Mouse (Mus musculus) natural killer cell, adult 2 months (primary cell): ENCODE results near the gene Mybphl.

Source experiments
- DNase-seq, 2 experiments: peaks; one replicate each; pipeline ENCODE4 v3.0.0; 2022; ENCODE audit warnings: low spot score in 2 of 2

Gene Mybphl

GRCm38 (mm10) chr3:108364270-108364995 lies at the start of gene Mybphl:
Gene Mybphl (plus strand): TSS chr3:108364911.
- DNase-seq = no peak

- no peak for DNase-seq
Measured at GRCm38 (mm10) chr3:108318517-108318916, 46.2 kb upstream of the Mybphl start.

- DNase-seq = no peak
Measured at GRCm38 (mm10) chr3:108321671-108322070, 43.0 kb upstream of the Mybphl start.

GRCm38 (mm10) chr3:108322136-108322535 lies 42.6 kb upstream of the Mybphl start:
- DNase-seq = no peak

- no peak for DNase-seq
Measured at GRCm38 (mm10) chr3:108322962-108323361, 41.7 kb upstream of the Mybphl start.

GRCm38 (mm10) chr3:108324837-108325236 lies 39.9 kb upstream of the Mybphl start:
- no peak for DNase-seq

GRCm38 (mm10) chr3:108325521-108325920 lies 39.2 kb upstream of the Mybphl start:
- no peak for DNase-seq

GRCm38 (mm10) chr3:108327275-108327674 lies 37.4 kb upstream of the Mybphl start:
- no peak for DNase-seq

- no peak for DNase-seq
Measured at GRCm38 (mm10) chr3:108327916-108328315, 36.8 kb upstream of the Mybphl start.

GRCm38 (mm10) chr3:108328441-108328841 lies 36.3 kb upstream of the Mybphl start:
- no peak for DNase-seq

- DNase-seq = no peak
Measured at GRCm38 (mm10) chr3:108330812-108331211, 33.9 kb upstream of the Mybphl start.

- no peak for DNase-seq
Measured at GRCm38 (mm10) chr3:108336878-108337277, 27.8 kb upstream of the Mybphl start.

GRCm38 (mm10) chr3:108341040-108341439 lies 23.7 kb upstream of the Mybphl start:
- no peak for DNase-seq

- DNase-seq = no peak
Measured at GRCm38 (mm10) chr3:108342185-108342584, 22.5 kb upstream of the Mybphl start.

- no peak for DNase-seq
Measured at GRCm38 (mm10) chr3:108345855-108346254, 18.9 kb upstream of the Mybphl start.

- no peak for DNase-seq
Measured at GRCm38 (mm10) chr3:108348376-108348775, 16.3 kb upstream of the Mybphl start.

GRCm38 (mm10) chr3:108355245-108355644 lies 9.5 kb upstream of the Mybphl start:
- no peak for DNase-seq

GRCm38 (mm10) chr3:108357051-108357450 lies 7.7 kb upstream of the Mybphl start:
- DNase-seq = no peak

GRCm38 (mm10) chr3:108358445-108358844 lies 6.3 kb upstream of the Mybphl start:
- DNase-seq = no peak

GRCm38 (mm10) chr3:108360894-108361293 lies 3.8 kb upstream of the Mybphl start:
- DNase-seq = no peak

GRCm38 (mm10) chr3:108363626-108364025 lies 1.1 kb upstream of the Mybphl start:
- DNase-seq = no peak

- DNase-seq = no peak
Measured at GRCm38 (mm10) chr3:108367173-108367572, 2.5 kb downstream of the Mybphl start.

GRCm38 (mm10) chr3:108367828-108368227 lies 3.1 kb downstream of the Mybphl start:
- no peak for DNase-seq

GRCm38 (mm10) chr3:108368721-108369120 lies 4.0 kb downstream of the Mybphl start:
- DNase-seq = no peak
